Mouse (Mus musculus) embryonic fibroblast, embryonic 13.5 days (primary cell): Measurements from ENCODE around the gene Ttll5. TPM values are rescaled to one million over a fixed set of nuclear protein-coding genes. Genes with fewer than 3 reads are reported as not detected.

Experiments used
- H3K27ac ChIP-seq: 2 replicates; pipeline ENCODE4 v1.5.1; 2012; ENCODE audit warnings: low read length, control low read depth, inconsistent platforms; ENCODE audit not compliant: insufficient read depth
- H3K4me1 ChIP-seq: 2 replicates; pipeline ENCODE4 v1.6.1; 2011; ENCODE audit warnings: low read length; ENCODE audit not compliant: control insufficient read depth, insufficient read depth
- H3K4me3 ChIP-seq: 2 replicates; pipeline ENCODE4 v1.5.1; 2011; ENCODE audit warnings: mild to moderate bottlenecking, control low read depth, low read length; ENCODE audit not compliant: insufficient read depth
- CTCF ChIP-seq: IDR thresholded peaks from 2 replicates; pipeline ENCODE4 v1.5.1; 2011; ENCODE audit warnings: mild to moderate bottlenecking, control low read depth, low read length, moderate library complexity, borderline replicate concordance; ENCODE audit not compliant: insufficient read depth
- POLR2A ChIP-seq: IDR thresholded peaks from 2 replicates; pipeline ENCODE4 v1.6.1; 2011; ENCODE audit warnings: low read depth, mild to moderate bottlenecking, control low read depth, low read length, moderate library complexity
- polyA plus RNA-seq: library from polyadenylated mRNA; stranded (reverse); fragments of >200 nt; gene quantifications from 2 replicates; pipeline ENCODE4 v1.2.4, GENCODE M21; 2011; ENCODE audit warnings: low read depth; ENCODE audit not compliant: missing spikeins, insufficient read length

The Ttll5 gene
- polyA plus RNA-seq, 1 experiment: 23.0 TPM

GRCm38 (mm10) chr12:85973526-85973925, 149.1 kb downstream of the Ttll5 start:
- Histone ChIP-seq H3K4me3 (no peak overlapping the region), H3K27ac (peak overlapping the region; percentile 60), H3K4me1 (peaks cover 4% of the 10 kb centered on the region)
- TF ChIP-seq CTCF: no peak
- no peak; the same call in 1 of the 2 replicates for TF ChIP-seq POLR2A

DNA sequence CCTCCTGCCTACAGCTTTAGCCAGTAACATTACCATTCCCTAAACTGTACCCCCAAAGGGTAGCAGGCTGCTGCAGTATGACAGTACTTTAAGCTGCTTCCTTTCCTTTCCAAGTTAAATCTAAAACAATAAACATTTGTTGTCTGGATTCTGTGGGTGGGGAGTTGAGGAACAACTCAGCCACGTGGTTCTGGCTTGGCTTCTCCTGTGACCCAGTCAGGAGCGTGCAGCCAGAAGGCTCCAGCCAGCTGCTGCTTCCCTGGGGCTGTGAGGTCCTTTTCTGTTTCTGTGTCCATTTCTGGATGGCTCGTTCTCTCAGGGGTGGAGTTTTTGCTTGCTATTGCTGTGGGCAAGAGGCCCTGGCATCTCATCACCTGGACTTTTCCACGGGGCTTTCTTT, 149.6 kb downstream of the Ttll5 start:
- peak overlapping the region; percentile 60 for H3K27ac ChIP-seq
- H3K4me1 ChIP-seq: peaks cover 4% of the 10 kb centered on the region
- no peak for TF ChIP-seq POLR2A
- TF ChIP-seq CTCF: no peak

GRCm38 (mm10) chr12:85979996-85980395, 155.5 kb downstream of the Ttll5 start:
- TF ChIP-seq CTCF: no peak
- TF ChIP-seq POLR2A: no peak
- Histone ChIP-seq H3K4me3 (no peak overlapping the region), H3K4me1 (peaks cover 5% of the 10 kb centered on the region), H3K27ac (0 out of 2 replicates have a peak overlapping the region, but pooled peaks have one; percentile 16)

More for the DNA sequence above, 149.6 kb downstream of the Ttll5 start:
- H3K4me3 ChIP-seq: no peak overlapping the region

DNA sequence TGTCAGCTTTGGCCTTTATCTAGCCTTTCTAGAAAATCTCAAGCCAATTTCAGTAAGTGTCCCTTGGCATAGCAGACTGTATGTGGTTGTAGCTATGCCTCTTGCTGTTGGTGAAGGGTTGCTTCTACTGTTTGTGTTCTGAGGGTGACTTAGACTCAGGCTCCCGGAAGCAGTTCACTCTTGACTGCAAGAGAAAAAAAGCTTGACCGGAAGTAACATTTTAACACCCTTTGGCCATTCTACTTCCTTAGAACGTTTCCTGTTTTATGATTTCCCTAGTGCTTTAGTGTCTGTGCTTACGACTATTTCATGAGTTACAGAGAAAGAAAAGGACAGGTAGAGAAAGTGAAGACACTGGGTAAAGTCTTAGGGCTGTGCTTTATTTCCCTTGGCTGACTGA, 161.1 kb downstream of the Ttll5 start:
- peaks cover 14% of the 10 kb centered on the region for H3K4me1 ChIP-seq
- no peak overlapping the region for H3K4me3 ChIP-seq
- no peak for TF ChIP-seq POLR2A
- no peak overlapping the region for H3K27ac ChIP-seq

DNA sequence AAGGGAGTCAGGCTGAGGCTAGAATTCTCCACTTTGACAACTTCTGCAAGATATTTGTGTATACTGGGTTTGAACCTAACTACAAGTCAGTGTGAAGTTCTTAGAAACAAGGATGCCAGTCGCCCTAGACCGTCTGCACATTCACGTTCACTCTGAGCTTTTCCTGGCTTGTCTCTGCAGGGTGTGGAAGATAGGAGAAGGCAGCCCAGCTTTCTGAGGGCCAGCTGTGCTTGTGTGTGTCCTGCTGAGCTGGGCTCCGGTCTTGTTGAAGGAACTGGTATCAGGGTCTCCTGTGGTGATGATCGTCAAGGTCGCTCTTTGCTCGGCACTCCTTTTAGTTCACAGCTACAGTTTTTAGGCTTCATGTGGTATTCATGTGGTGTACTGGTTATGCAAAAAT, 161.6 kb downstream of the Ttll5 start:
- TF ChIP-seq POLR2A (no peak), CTCF (no peak)
- no peak overlapping the region for H3K27ac ChIP-seq
- peaks cover 14% of the 10 kb centered on the region for H3K4me1 ChIP-seq
- no peak overlapping the region for H3K4me3 ChIP-seq

- Histone ChIP-seq H3K27ac (peak overlapping the region; percentile 63; the same call in 1 of the 2 replicates), H3K4me3 (no peak overlapping the region), H3K4me1 (peaks cover 14% of the 10 kb centered on the region)
- TF ChIP-seq CTCF (no peak), POLR2A (no peak)
These were observed 162.3 kb downstream of the Ttll5 start for GRCm38 (mm10) chr12:85986540-85987443.

DNA sequence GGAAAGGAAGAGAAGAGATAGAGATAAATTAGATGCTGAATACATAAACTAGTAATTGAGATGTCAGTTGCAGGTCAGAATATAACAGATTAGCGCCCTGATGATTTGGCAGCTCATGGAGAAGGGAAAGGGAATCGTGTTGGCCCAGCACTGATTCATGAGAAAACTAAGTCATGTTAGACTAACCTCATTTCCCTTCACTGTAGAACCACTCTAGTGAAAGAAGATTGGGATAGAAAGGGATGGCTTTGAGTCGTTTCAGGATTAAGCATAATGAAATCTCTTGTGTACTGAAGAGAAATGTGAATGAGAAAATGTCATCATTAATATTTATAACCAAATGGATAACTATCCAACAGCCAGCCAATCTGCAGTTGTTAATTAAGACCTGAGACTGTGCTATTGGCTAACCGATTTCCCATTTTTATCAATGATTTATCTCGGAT, 163.0 kb downstream of the Ttll5 start:
- H3K4me1 ChIP-seq: peaks cover 14% of the 10 kb centered on the region
- no peak for TF ChIP-seq POLR2A
- TF ChIP-seq CTCF: no peak
- H3K27ac ChIP-seq: no peak overlapping the region
- H3K4me3 ChIP-seq: no peak overlapping the region

GRCm38 (mm10) chr12:85988121-85988520, 163.7 kb downstream of the Ttll5 start:
- H3K27ac ChIP-seq: no peak overlapping the region
- TF ChIP-seq CTCF: no peak
- TF ChIP-seq POLR2A: no peak
- no peak overlapping the region for H3K4me3 ChIP-seq
- H3K4me1 ChIP-seq: peaks cover 14% of the 10 kb centered on the region

GRCm38 (mm10) chr12:85988818-85989377, 164.4 kb downstream of the Ttll5 start:
- TF ChIP-seq POLR2A: no peak
- Histone ChIP-seq H3K4me3 (no peak overlapping the region), H3K4me1 (peaks cover 14% of the 10 kb centered on the region), H3K27ac (no peak overlapping the region)

DNA sequence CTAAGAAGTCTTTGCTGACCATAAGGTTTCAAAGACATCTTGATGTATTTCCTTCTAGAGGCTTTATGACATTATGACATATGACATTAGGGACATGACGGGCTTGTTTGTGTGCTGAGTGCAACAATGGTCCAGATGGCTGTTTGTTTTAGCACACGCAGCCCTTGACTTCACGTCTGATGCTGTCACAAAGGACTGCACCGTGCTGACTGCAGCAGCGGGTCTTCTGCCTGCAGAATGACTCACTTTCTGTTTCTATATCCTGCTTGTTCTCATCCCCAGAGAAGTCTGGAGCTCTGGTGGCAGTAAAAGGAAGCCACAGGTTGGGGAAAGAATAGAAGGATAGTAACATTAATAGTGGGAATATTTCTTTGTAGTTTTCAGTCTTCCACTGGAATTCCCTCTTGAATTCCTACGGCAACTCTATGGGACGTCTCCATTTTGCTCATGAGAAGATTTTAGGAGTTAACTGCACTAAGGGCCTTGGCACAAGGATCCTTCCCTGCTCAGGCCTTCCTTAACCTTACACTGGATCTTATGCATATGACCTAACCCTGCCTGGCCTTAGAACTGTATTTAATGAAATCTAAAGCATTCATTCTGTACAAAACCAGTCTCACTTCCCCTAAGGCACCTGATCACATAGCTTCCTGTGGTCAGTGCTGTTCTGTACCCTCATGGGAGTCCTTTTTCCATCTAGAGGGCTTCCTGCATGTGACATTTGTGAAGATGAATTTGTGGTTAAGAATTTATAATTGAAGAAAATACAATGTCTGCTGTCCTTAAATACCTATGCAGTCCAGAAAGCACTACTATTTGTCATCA, 167.8 kb downstream of the Ttll5 start:
- H3K27ac ChIP-seq: no peak overlapping the region
- TF ChIP-seq CTCF (no peak), POLR2A (no peak)
- no peak overlapping the region for H3K4me3 ChIP-seq
- H3K4me1 ChIP-seq: peaks cover 8% of the 10 kb centered on the region; the same call in 1 of the 2 replicates
